ENCODE assay signal across 27 mouse cellular contexts in the genomic region with DNA sequence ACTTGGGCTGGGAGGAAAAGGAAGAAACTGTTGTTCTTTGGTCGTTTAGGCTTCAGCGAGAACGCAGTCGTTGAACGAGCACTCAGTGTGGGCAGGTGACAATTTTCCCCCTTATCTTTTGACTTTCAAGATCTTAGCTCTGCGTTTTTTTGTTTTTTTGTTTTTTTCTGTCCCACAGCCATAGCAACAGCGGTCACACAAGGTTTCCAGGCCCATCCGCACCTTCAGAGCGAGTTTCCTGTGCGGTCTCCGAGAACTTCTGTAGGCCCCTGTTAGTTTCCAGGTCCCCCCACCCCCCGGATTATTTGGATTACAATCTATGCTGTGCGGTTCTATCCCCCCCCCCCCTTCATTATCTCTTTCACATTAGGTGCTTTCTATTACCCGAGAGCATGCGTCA.
DNase-seq lines count a peak whose midpoint lies in the region; ATAC-seq lines count a peak whose summit lies in the region.
"Had no signal": no experiment of that assay in that cellular context is flagged by ENCODE, and none has a peak within 500 bp of the region (broad histone marks: within the 10 kb centered on the region; RNA-seq: fewer than 3 reads in every experiment).

No protein-coding gene starts in this region.

- ATAC-seq in CD4-positive, CD25-positive, alpha-beta regulatory T cell, adult 4 months, result peak; percentile 75
- ATAC-seq in megakaryocyte, adult 5-6 weeks (ENCODE audit: poor library complexity, severe bottlenecking), result no peak
- ATAC-seq: forebrain, embryonic 13.5 days; forebrain, embryonic 16.5 days; hindbrain, embryonic 16.5 days had no signal

- peaks cover 10% of the 10 kb centered on the region; the same call in 1 of the 2 replicates for H3K27me3 ChIP-seq in forebrain, embryonic 10.5 days (ENCODE audit: poor library complexity, severe bottlenecking)
- H3K27me3 ChIP-seq: forebrain, embryonic 13.5 days; heart, embryonic 12.5 days; heart, embryonic 15.5 days had no signal

- no peak overlapping the region for H3K27ac ChIP-seq in forebrain, embryonic 10.5 days
- H3K27ac ChIP-seq: embryonic facial prominence, embryonic 10.5 days; embryonic facial prominence, embryonic 13.5 days; forebrain, embryonic 13.5 days; heart, embryonic 15.5 days; hindbrain, embryonic 10.5 days; hindbrain, embryonic 13.5 days had no signal

- WGBS in forebrain, embryonic 10.5 days, result 91% methylated on average over 15 of the region's 15 CpGs

- no peaks in the 10 kb centered on the region for H3K36me3 ChIP-seq in forebrain, embryonic 10.5 days (replicated peaks)
- H3K36me3 ChIP-seq: embryonic facial prominence, embryonic 10.5 days; embryonic facial prominence, embryonic 13.5 days; heart, embryonic 12.5 days; heart, embryonic 15.5 days; hindbrain, embryonic 10.5 days; hindbrain, embryonic 13.5 days had no signal

- no peak overlapping the region for H3K4me3 ChIP-seq in forebrain, embryonic 10.5 days
- H3K4me3 ChIP-seq: embryonic facial prominence, embryonic 10.5 days; embryonic facial prominence, embryonic 13.5 days; erythroblast, embryonic 14.5 days; forebrain, embryonic 13.5 days; heart, embryonic 12.5 days; heart, embryonic 15.5 days; hindbrain, embryonic 10.5 days; hindbrain, embryonic 13.5 days had no signal

- H3K9me3 ChIP-seq in forebrain, embryonic 10.5 days, result no peaks in the 10 kb centered on the region
- H3K9me3 ChIP-seq: embryonic facial prominence, embryonic 10.5 days; embryonic facial prominence, embryonic 13.5 days; forebrain, embryonic 13.5 days; heart, embryonic 12.5 days; heart, embryonic 15.5 days; hindbrain, embryonic 10.5 days; hindbrain, embryonic 13.5 days had no signal

- peaks cover 6% of the 10 kb centered on the region for H3K4me1 ChIP-seq in forebrain, embryonic 10.5 days
- H3K4me1 ChIP-seq: forebrain, embryonic 13.5 days; hindbrain, embryonic 13.5 days had no signal

- DNase-seq in heart, adult 11 months, result peak; percentile 57
- no peak for DNase-seq in heart, adult 8-10 months (ENCODE audit: low spot score)
- DNase-seq in induced T-regulatory cell, adult 2 months (ENCODE audit: low read depth), result peak; percentile 84
- no peak for DNase-seq in forebrain, embryonic 10.5 days (ENCODE audit: extremely low spot score, low spot score)
- DNase-seq in left cerebral cortex, adult 18-20 months (ENCODE audit: low spot score in 2 of 2), result no peak
- DNase-seq: adrenal gland, adult 2 months; adrenal gland, postnatal 14 days; cerebellum, adult 11 months; cerebellum, adult 2 months; cerebellum, adult 9-11 months; cerebellum, postnatal 25 days; gastrocnemius, postnatal 10 days; gastrocnemius, postnatal 36 days; heart, postnatal 10 days; heart, postnatal 36 days had no signal

Comparison
In these comparisons a context has a peak if more than half of its experiments do, and no peak if none do; other contexts are left out.
1. DNase-seq: peak in heart, adult 11 months (single experiment) and induced T-regulatory cell, adult 2 months (single experiment); none in heart, adult 8-10 months (single experiment), forebrain, embryonic 10.5 days (single experiment) and left cerebral cortex, adult 18-20 months (0 of 2).